Mouse (Mus musculus) G1E (cell line): ENCODE data around the gene Olfr1393. TPM values are rescaled to one million over a fixed set of nuclear protein-coding genes. Genes with fewer than 3 reads are reported as not detected.

ENCODE experiments used
- ATAC-seq: 2 replicates; pipeline ENCODE4 v1.8.0; 2016; ENCODE audit warnings: mild to moderate bottlenecking; ENCODE audit not compliant: insufficient number of reproducible peaks, poor library complexity, low FRiP score, severe bottlenecking; ENCODE audit errors: extremely low read depth
- DNase-seq: peaks from one replicate; pipeline ENCODE4 v3.0.0; 2012; ENCODE audit warnings: low spot score
- H3K27me3 ChIP-seq: 2 replicates; pipeline ENCODE4 v1.6.1; 2012; ENCODE audit warnings: mild to moderate bottlenecking, low read length, inconsistent platforms; ENCODE audit not compliant: insufficient read depth
- H3K36me3 ChIP-seq: replicated peaks from 2 replicates; pipeline ENCODE3; 2012; ENCODE audit warnings: mild to moderate bottlenecking, inconsistent platforms
- H3K4me1 ChIP-seq: 2 replicates; pipeline ENCODE4 v1.6.1; 2012; ENCODE audit warnings: low read depth, low read length, inconsistent platforms, mixed read lengths; ENCODE audit not compliant: insufficient read depth
- H3K4me3 ChIP-seq: 2 replicates; pipeline ENCODE4 v1.5.1; 2012; ENCODE audit warnings: low read depth, mild to moderate bottlenecking, inconsistent platforms, low read length, moderate library complexity, mixed read lengths
- H3K9me3 ChIP-seq: replicated peaks from 2 replicates; pipeline ENCODE4 v1.6.1; 2012; ENCODE audit warnings: inconsistent platforms
- CTCF ChIP-seq: IDR thresholded peaks from 2 replicates; pipeline ENCODE4 v1.5.1; 2012; ENCODE audit warnings: low read depth, low read length, inconsistent platforms, mixed read lengths
- GATA1 ChIP-seq: IDR thresholded peaks from 2 replicates; pipeline ENCODE4 v1.6.1; 2012; ENCODE audit warnings: borderline replicate concordance, low read length, inconsistent platforms, mixed read lengths
- GATA2 ChIP-seq: IDR thresholded peaks from 2 replicates; pipeline ENCODE4 v1.6.1; 2012; ENCODE audit warnings: low read depth, low read length, inconsistent platforms, borderline replicate concordance
- POLR2AphosphoS5 ChIP-seq: IDR thresholded peaks from 2 replicates; pipeline ENCODE4 v1.6.1; 2012; ENCODE audit warnings: low read depth, low read length, inconsistent platforms; ENCODE audit not compliant: insufficient replicate concordance
- TAL1 ChIP-seq: conservative IDR thresholded peaks from 2 replicates; pipeline ENCODE4 v1.6.1; 2012; ENCODE audit warnings: low read depth, low read length, inconsistent platforms, mixed read lengths
- polyA plus RNA-seq: library from polyadenylated mRNA; stranded (reverse); fragments of >175 nt; gene quantifications from 2 replicates; pipeline ENCODE4 v1.2.3, GENCODE M21; 2012
- total RNA-seq, 2 experiments: library from RNA; stranded (forward) in 1 of 2; stranded (reverse) in 1 of 2; fragments of 200-1000 nt in 1 of 2; fragments of >200 nt in 1 of 2; fragmentation: Nextera tagmentation in 1 of 2; gene quantifications; 2 replicates each; pipeline ENCODE4 v1.2.3; 2014 to 2017

The Olfr1393 gene
- total and polyA plus RNA-seq, 3 experiments = 0.55 TPM; not detected in 2

- Histone ChIP-seq H3K27me3 (no peaks in the 10 kb centered on the region; the same call in 1 of the 2 replicates), H3K36me3 (peaks cover 84% of the 10 kb centered on the region), H3K4me3 (no peak overlapping the region), H3K9me3 (no peaks in the 10 kb centered on the region), H3K4me1 (peaks cover 22% of the 10 kb centered on the region)
- TF ChIP-seq GATA1 = no peak
- TF ChIP-seq POLR2AphosphoS5 = no peak
- no peak for TF ChIP-seq TAL1
- no peak for TF ChIP-seq CTCF
- no peak for TF ChIP-seq GATA2
- ATAC-seq (no peak), DNase-seq (no peak)
Measured at GRCm38 (mm10) chr11:49260598-49261312, 17.3 kb upstream of the Olfr1393 start.

- Histone ChIP-seq H3K36me3 (peaks cover 84% of the 10 kb centered on the region), H3K4me1 (peaks cover 22% of the 10 kb centered on the region), H3K4me3 (no peak overlapping the region), H3K27me3 (no peaks in the 10 kb centered on the region; the same call in 1 of the 2 replicates), H3K9me3 (no peaks in the 10 kb centered on the region)
- no peak for DNase-seq
- no peak for ATAC-seq
- TF ChIP-seq TAL1 (no peak), CTCF (no peak), GATA2 (no peak), POLR2AphosphoS5 (no peak), GATA1 (no peak)
Measured at GRCm38 (mm10) chr11:49261313-49261855, 16.7 kb upstream of the Olfr1393 start.

- DNase-seq (no peak), ATAC-seq (no peak)
- peaks cover 22% of the 10 kb centered on the region for H3K4me1 ChIP-seq
- H3K27me3 ChIP-seq = no peaks in the 10 kb centered on the region; the same call in 1 of the 2 replicates
- H3K4me3 ChIP-seq = no peak overlapping the region
- H3K9me3 ChIP-seq = no peaks in the 10 kb centered on the region
- H3K36me3 ChIP-seq = peaks cover 82% of the 10 kb centered on the region
- TF ChIP-seq POLR2AphosphoS5 = no peak
- TF ChIP-seq GATA1 = no peak
- no peak for TF ChIP-seq CTCF
- TF ChIP-seq TAL1 = no peak
- no peak for TF ChIP-seq GATA2
Measured at GRCm38 (mm10) chr11:49262286-49262685, 15.8 kb upstream of the Olfr1393 start.

GRCm38 (mm10) chr11:49263149-49263548 is 15.0 kb upstream of the Olfr1393 start:
- Histone ChIP-seq H3K36me3 (peaks cover 80% of the 10 kb centered on the region), H3K9me3 (no peaks in the 10 kb centered on the region), H3K4me3 (no peak overlapping the region), H3K4me1 (peaks cover 22% of the 10 kb centered on the region), H3K27me3 (no peaks in the 10 kb centered on the region; the same call in 1 of the 2 replicates)
- ATAC-seq (no peak), DNase-seq (no peak)
- TF ChIP-seq POLR2AphosphoS5 = no peak
- no peak for TF ChIP-seq CTCF
- no peak for TF ChIP-seq GATA1
- no peak for TF ChIP-seq TAL1
- no peak for TF ChIP-seq GATA2

- Histone ChIP-seq H3K4me1 (peaks cover 22% of the 10 kb centered on the region), H3K27me3 (no peaks in the 10 kb centered on the region; the same call in 1 of the 2 replicates), H3K9me3 (no peaks in the 10 kb centered on the region), H3K4me3 (no peak overlapping the region), H3K36me3 (peaks cover 76% of the 10 kb centered on the region)
- ATAC-seq = no peak
- DNase-seq = no peak
- TF ChIP-seq CTCF = no peak
Measured at GRCm38 (mm10) chr11:49264081-49264480, 14.0 kb upstream of the Olfr1393 start.

GRCm38 (mm10) chr11:49264622-49265021 is 13.5 kb upstream of the Olfr1393 start:
- no peak for ATAC-seq

More at GRCm38 (mm10) chr11:49264622-49265021, 13.5 kb upstream of the Olfr1393 start:
- TF ChIP-seq POLR2AphosphoS5 = no peak
- Histone ChIP-seq H3K9me3 (no peaks in the 10 kb centered on the region), H3K36me3 (peaks cover 73% of the 10 kb centered on the region), H3K4me3 (no peak overlapping the region), H3K27me3 (no peaks in the 10 kb centered on the region; the same call in 1 of the 2 replicates), H3K4me1 (peaks cover 22% of the 10 kb centered on the region)
- no peak for DNase-seq
